Mouse (Mus musculus) liver, embryonic 14.5 days (tissue): Measurements from ENCODE around the gene A630095N17Rik. TPM values are rescaled to one million over a fixed set of nuclear protein-coding genes. Genes with fewer than 3 reads are reported as not detected.

Source experiments
- ATAC-seq: fragments of 200-750 bp; cut with Nextera tagmentation; 2 replicates; pipeline ENCODE4 v1.8.0; 2017; ENCODE audit warnings: moderate number of reproducible peaks, mild to moderate bottlenecking, moderate library complexity; ENCODE audit not compliant: insufficient read depth
- DNase-seq, 3 experiments: peaks; one replicate each; pipeline ENCODE4 v3.0.0-alpha.2; 2012 to 2013; ENCODE audit warnings: low read depth in 3 of 3, low spot score in 3 of 3
- H3K27ac ChIP-seq: fragments of 300-500 bp; sonication (generic); 2 replicates; pipeline ENCODE4 v1.5.1; 2014; ENCODE audit warnings: moderate library complexity, mild to moderate bottlenecking, control low read depth, inconsistent platforms
- H3K27me3 ChIP-seq: fragments of 300-500 bp; sonication (generic); 2 replicates; pipeline ENCODE4 v1.6.1; 2014; ENCODE audit warnings: mild to moderate bottlenecking, low read length, moderate library complexity; ENCODE audit not compliant: control insufficient read depth, insufficient read depth
- H3K36me3 ChIP-seq: fragments of 300-500 bp; sonication (generic); replicated peaks from 2 replicates; pipeline ENCODE4 v1.6.1; 2014; ENCODE audit warnings: low read depth; ENCODE audit not compliant: control insufficient read depth, insufficient read depth
- H3K4me1 ChIP-seq, 2 experiments: fragments of 200-500 bp in 1 of 2; fragments of 300-500 bp in 1 of 2; sonication (generic) in 1 of 2; replicated peaks; 2 replicates each; pipeline ENCODE4 v1.6.1; 2012 to 2014; ENCODE audit warnings: antibody characterized with exemption in 1 of 2, inconsistent platforms in 1 of 2, low read length in 1 of 2; ENCODE audit not compliant: control insufficient read depth in 2 of 2, insufficient read depth in 2 of 2
- H3K4me2 ChIP-seq: fragments of 300-500 bp; sonication (generic); 2 replicates; pipeline ENCODE4 v1.6.1; 2014; ENCODE audit warnings: low read depth, mild to moderate bottlenecking, control low read depth, moderate library complexity
- H3K4me3 ChIP-seq, 2 experiments: fragments of 200-500 bp in 1 of 2; fragments of 300-500 bp in 1 of 2; sonication (generic) in 1 of 2; 2 replicates each; pipeline ENCODE4 v1.5.1; 2012 to 2014; ENCODE audit warnings: low read depth in 2 of 2, low read length in 2 of 2, mild to moderate bottlenecking in 2 of 2, control low read depth in 1 of 2, inconsistent platforms in 1 of 2, moderate library complexity in 1 of 2; ENCODE audit not compliant: insufficient read depth in 1 of 2
- H3K9ac ChIP-seq: fragments of 300-500 bp; sonication (generic); replicated peaks from 2 replicates; pipeline ENCODE4 v1.6.1; 2014; ENCODE audit warnings: mild to moderate bottlenecking, control low read depth, moderate library complexity
- H3K9me3 ChIP-seq: fragments of 300-500 bp; sonication (generic); 2 replicates; pipeline ENCODE4 v1.6.1; 2016; ENCODE audit warnings: low read length, mixed read lengths; ENCODE audit not compliant: control insufficient read depth
- CTCF ChIP-seq: IDR thresholded peaks from 2 replicates; pipeline ENCODE4 v1.5.1; 2016; ENCODE audit warnings: antibody characterized with exemption, low read depth, control low read depth
- EP300 ChIP-seq: IDR thresholded peaks from 2 replicates; pipeline ENCODE4 v1.6.1; 2016; ENCODE audit warnings: antibody characterized with exemption, low read depth
- WGBS: fragments of 180-500 bp; shearing (Covaris S2); extraction: QIAGEN DNeasy Blood & Tissue Kit; methylation state at CpG from one replicate; pipeline ENCODE4 v1.1.7; 2014; ENCODE audit not compliant: insufficient replicate concordance; 5-methylcytosine and 5-hydroxymethylcytosine counted together
- polyA plus RNA-seq, 2 experiments: library from polyadenylated mRNA; depleted of rRNA in 1 of 2; stranded (reverse) in 1 of 2; unstranded in 1 of 2; fragments of >200 nt; fragmentation: Nextera tagmentation in 1 of 2; extraction: Ambion mirVana in 1 of 2; gene quantifications; 2 replicates each; pipeline versions ENCODE4 v1.2.1 to v1.2.3; 2012 to 2014

A630095N17Rik gene
- polyA plus RNA-seq, 2 experiments, result 0.22 TPM; not detected in 1

DNA sequence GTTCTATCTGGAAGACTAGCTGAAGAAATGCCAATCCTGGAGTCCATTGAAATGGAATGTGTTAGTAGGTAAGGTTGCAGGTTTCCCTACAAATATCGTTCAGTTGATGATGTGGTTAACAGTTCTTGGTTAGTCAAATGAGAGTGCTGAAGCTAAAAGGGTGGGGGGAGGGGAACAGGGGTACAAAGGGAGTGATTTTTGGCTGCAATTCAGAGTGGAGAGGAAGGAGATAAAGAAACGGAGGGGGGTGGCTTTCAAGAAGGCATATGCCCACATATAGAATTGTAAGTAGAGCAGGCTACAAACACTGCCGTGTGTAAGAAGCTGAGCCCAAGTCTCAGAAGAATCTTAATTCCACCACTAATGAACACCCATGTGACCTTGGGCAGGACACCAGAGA, 6.4 kb downstream of the A630095N17Rik start:
- ATAC-seq (no peak), DNase-seq (no peak)
- Histone ChIP-seq H3K4me1 (peaks cover 17 to 36% of the 10 kb centered on the region in 2 experiments), H3K36me3 (no peaks in the 10 kb centered on the region), H3K4me2 (no peak overlapping the region), H3K9ac (no peak overlapping the region), H3K9me3 (no peaks in the 10 kb centered on the region), H3K4me3 (no peak overlapping the region), H3K27me3 (peaks cover 5% of the 10 kb centered on the region), H3K27ac (no peak overlapping the region)
- 22% methylated on average over 3 of the region's 3 CpGs for WGBS
- TF ChIP-seq EP300, result no peak
- no peak for TF ChIP-seq CTCF

DNA sequence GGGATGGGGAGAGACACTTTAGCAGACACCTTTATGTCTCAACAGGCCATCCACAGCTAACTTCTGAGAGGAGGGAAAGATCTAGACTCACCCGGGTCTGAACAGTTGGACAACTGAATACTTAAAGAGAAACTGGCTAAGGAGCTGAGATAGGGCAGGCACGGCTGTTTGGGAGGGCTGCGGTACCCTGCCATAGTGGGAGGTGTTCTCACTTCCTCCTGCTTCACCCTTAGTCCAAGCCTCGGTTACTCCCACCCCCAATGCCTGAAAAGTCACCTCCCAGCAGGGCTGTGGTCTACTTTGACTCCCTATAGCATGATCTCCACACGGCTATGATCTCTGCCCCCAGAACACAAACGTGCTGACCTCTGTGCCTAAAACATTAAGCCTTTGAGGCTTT, 8.4 kb downstream of the A630095N17Rik start:
- WGBS, result 27% methylated on average over 6 of the region's 6 CpGs
- TF ChIP-seq EP300, result no peak
- no peak for TF ChIP-seq CTCF
- Histone ChIP-seq H3K27ac (no peak overlapping the region), H3K9ac (no peak overlapping the region), H3K4me2 (no peak overlapping the region), H3K36me3 (no peaks in the 10 kb centered on the region), H3K27me3 (peaks cover 15% of the 10 kb centered on the region), H3K4me1 (peaks cover 5 to 19% of the 10 kb centered on the region in 2 experiments; a peak in 3 of 4 replicates), H3K9me3 (no peaks in the 10 kb centered on the region), H3K4me3 (no peak overlapping the region)
- no peak for ATAC-seq
- DNase-seq, result no peak

DNA sequence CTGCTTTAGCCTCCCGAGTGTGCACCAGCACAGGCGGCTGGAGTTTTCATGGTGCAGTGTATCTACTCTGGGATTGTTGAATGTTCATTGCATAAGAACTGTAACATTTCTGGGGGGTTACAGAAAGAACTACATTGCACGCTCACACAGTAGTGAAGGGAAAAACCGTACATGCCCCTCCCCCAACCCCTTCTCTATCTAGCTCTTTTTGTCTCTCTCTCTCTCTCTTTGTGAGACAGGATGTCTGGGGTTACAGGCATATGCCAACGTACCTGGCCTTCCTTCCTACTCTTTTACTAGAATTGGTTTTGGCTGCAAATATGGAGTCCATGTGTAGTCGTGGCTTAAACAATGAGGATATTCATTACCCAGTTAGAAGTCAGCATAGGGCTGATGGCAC, 9.0 kb downstream of the A630095N17Rik start:
- H3K9me3 ChIP-seq, result no peaks in the 10 kb centered on the region
- DNase-seq (no peak), ATAC-seq (no peak)
- no peaks in the 10 kb centered on the region for H3K36me3 ChIP-seq
- H3K4me2 ChIP-seq, result no peak overlapping the region
- peaks cover 4 to 19% of the 10 kb centered on the region in 2 experiments; a peak in 3 of 4 replicates for H3K4me1 ChIP-seq
- no peak overlapping the region for H3K9ac ChIP-seq
- no peak overlapping the region for H3K4me3 ChIP-seq
- H3K27ac ChIP-seq, result no peak overlapping the region
- no peak for TF ChIP-seq CTCF
- no peak for TF ChIP-seq EP300
- 47% methylated on average over 6 of the region's 6 CpGs for WGBS
- H3K27me3 ChIP-seq, result peaks cover 15% of the 10 kb centered on the region

DNA sequence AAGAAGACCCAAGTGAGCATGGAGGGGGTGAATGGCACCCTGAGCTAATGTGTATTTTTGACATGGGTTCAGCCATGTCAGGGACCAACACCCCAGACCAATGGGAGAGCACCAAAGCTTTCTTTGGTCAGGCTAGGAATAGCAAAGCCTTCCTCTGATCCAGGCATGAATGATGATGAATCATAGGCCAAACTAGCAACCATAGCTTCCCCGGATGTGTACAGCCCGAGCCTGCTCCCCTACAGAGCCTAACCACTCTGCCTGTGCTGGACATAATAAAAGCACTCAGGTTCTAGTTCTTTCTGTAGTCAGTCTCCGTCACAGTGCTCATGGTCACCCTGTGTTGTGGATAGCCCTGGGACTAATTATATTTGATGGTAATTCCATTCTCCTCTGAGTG, 10.4 kb downstream of the A630095N17Rik start:
- peaks cover 8 to 17% of the 10 kb centered on the region in 2 experiments for H3K4me1 ChIP-seq
- H3K27me3 ChIP-seq, result peaks cover 15% of the 10 kb centered on the region
- H3K4me2 ChIP-seq, result no peak overlapping the region
- H3K36me3 ChIP-seq, result peaks cover 9% of the 10 kb centered on the region
- H3K27ac ChIP-seq, result no peak overlapping the region
- whole genome bisulfite sequencing, result 49% methylated on average over 3 of the region's 3 CpGs
- ATAC-seq (no peak), DNase-seq (no peak)
- no peak for TF ChIP-seq CTCF
- no peak for TF ChIP-seq EP300
- H3K4me3 ChIP-seq, result no peak overlapping the region
- H3K9ac ChIP-seq, result no peak overlapping the region
- no peaks in the 10 kb centered on the region for H3K9me3 ChIP-seq

DNA sequence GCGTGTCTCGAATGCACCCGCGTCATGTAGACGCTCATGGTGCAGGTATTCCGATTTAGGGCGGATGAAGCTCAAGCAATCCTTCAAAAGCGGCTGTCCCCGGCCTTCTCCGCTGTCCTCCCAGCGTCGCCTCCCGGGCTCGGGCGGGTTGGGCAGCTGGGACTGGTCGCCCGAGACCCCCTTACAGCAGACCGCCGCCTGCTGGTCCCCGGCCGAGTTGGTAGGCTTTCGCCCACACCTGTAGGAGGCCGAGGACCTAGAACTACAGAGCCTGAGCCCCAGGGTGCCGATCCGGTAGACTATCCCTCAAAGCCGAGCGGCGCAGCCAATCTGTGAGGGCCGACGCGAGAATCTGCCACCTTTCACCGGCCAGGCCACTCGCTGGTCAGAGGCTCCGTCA, 12.4 kb downstream of the A630095N17Rik start, which contains the start of gene Tuba4a:
Tuba4a (minus strand) TSS at position 335 of the 400 bp plus-strand sequence.
- H3K4me1 ChIP-seq, result peaks cover 28% of the 10 kb centered on the region in 2 experiments
- peak; percentile 5 for ATAC-seq
- H3K9me3 ChIP-seq, result no peaks in the 10 kb centered on the region
- peaks cover 29% of the 10 kb centered on the region for H3K36me3 ChIP-seq
- peaks cover 15% of the 10 kb centered on the region for H3K27me3 ChIP-seq
- WGBS, result 4% methylated on average over 34 of the region's 34 CpGs
- H3K27ac ChIP-seq, result peak within 1 kb of the TSS; percentile 95
- H3K4me3 ChIP-seq, result peak within 1 kb of the TSS; percentile 68 to 94
- H3K9ac ChIP-seq, result peak within 1 kb of the TSS; percentile 90
- TF ChIP-seq CTCF (no peak; the same call in 1 of the 2 replicates), EP300 (no peak)
- peak within 1 kb of the TSS; percentile 75 for H3K4me2 ChIP-seq
- no peak for DNase-seq
